Mouse (Mus musculus): Measurements from ENCODE around the gene Prp2. TPM values are rescaled to one million over a fixed set of nuclear protein-coding genes. Genes with fewer than 3 reads are reported as not detected.

Gene Prp2
- polyA plus RNA-seq (2012; rRNA removed; ENCODE audit: low replicate concordance) = not detected in 2 replicates

GRCm38 (mm10) chr6:132595613-132596012, at the start of gene Prp2:
Gene Prp2 (plus strand): TSS chr6:132595913.

GRCm38 (mm10) chr6:132569509-132569908, 26.2 kb upstream of the Prp2 start, which contains the start of gene Prh1:
Gene Prh1 (plus strand): TSS chr6:132569809.

Other genes with a start within 250 kb of the Prp2 start
- not detected in 2 replicates for gene Gm8882, start 231.8 kb upstream of the Prp2 start, polyA plus RNA-seq (2012; rRNA removed; ENCODE audit: low replicate concordance)
- not detected in 2 replicates for gene Prh1, start 26.1 kb upstream of the Prp2 start, polyA plus RNA-seq (2012; rRNA removed; ENCODE audit: low replicate concordance)
- gene A630073D07Rik, start 55.6 kb downstream of the Prp2 start, polyA plus RNA-seq (2012; rRNA removed; ENCODE audit: low replicate concordance) = not detected in 2 replicates
- gene Tas2r120, start 61.0 kb downstream of the Prp2 start, polyA plus RNA-seq (2012; rRNA removed; ENCODE audit: low replicate concordance) = not detected in 2 replicates
- gene Tas2r121, start 105.1 kb downstream of the Prp2 start, polyA plus RNA-seq (2012; rRNA removed; ENCODE audit: low replicate concordance) = not detected in 2 replicates
- not detected in 2 replicates for gene Tas2r122, start 116.0 kb downstream of the Prp2 start, polyA plus RNA-seq (2012; rRNA removed; ENCODE audit: low replicate concordance)
- gene Tas2r115, start 142.1 kb downstream of the Prp2 start, polyA plus RNA-seq (2012; rRNA removed; ENCODE audit: low replicate concordance) = not detected in 2 replicates
- not detected in 2 replicates for gene Tas2r124, start 158.8 kb downstream of the Prp2 start, polyA plus RNA-seq (2012; rRNA removed; ENCODE audit: low replicate concordance)
- gene Tas2r102, start 166.2 kb downstream of the Prp2 start, polyA plus RNA-seq (2012; rRNA removed; ENCODE audit: low replicate concordance) = not detected in 2 replicates
- gene Tas2r136, start 182.2 kb downstream of the Prp2 start, polyA plus RNA-seq (2012; rRNA removed; ENCODE audit: low replicate concordance) = not detected in 2 replicates
- gene Tas2r117, start 206.9 kb downstream of the Prp2 start, polyA plus RNA-seq (2012; rRNA removed; ENCODE audit: low replicate concordance) = not detected in 2 replicates

Data from subcutaneous adipose tissue, adult 2 months (tissue).